Mouse (Mus musculus) left cerebral cortex, adult 9 months (tissue): ENCODE results near the gene Rasgef1b.
A peak's percentile ranks its signal among the peaks of the same experiment; 100 is the strongest.

Experiments
- DNase-seq, 2 experiments: peaks; one replicate each; pipeline ENCODE4 v3.0.0; 2022; ENCODE audit warnings: low spot score in 2 of 2

The Rasgef1b gene

DNA sequence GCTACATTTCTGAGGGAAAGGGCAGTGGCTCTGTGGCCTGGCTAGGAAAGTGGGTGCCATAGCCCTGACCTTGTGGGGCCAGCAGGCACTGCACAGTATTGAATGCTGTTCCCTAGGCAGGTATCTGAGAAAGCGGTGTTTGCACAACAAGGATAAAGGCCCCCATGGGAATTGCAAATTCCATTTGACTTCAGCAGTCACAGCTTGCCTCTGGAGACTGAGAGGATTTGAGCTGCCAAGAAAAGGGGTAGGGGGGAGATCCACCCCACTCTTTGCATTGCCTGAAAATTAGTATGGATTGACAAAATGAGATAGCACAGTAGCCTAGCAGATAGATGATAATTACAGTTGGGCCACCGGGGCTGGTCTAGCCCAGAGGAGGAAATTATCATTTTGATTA is 326.1 kb downstream of the Rasgef1b start:
- no peak for DNase-seq

DNA sequence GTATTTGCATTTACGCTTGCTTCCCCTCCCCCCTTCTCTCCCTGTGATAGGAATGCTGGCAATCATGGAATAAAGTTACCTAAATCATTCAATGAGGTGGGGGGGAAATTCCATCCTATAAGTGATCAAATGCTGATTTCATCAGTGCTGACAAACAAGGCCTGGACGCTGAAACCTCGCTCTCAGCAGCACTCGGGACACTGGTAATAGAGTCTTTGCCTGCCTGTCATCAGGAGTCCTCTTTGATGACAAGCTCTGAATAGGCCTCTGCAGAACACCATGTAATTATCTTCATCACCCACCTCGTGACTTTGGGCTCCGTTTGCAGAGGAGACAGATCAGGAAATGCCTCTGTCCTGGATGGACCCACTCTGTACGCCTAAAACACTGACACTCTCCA is 326.6 kb downstream of the Rasgef1b start:
- DNase-seq: no peak

DNA sequence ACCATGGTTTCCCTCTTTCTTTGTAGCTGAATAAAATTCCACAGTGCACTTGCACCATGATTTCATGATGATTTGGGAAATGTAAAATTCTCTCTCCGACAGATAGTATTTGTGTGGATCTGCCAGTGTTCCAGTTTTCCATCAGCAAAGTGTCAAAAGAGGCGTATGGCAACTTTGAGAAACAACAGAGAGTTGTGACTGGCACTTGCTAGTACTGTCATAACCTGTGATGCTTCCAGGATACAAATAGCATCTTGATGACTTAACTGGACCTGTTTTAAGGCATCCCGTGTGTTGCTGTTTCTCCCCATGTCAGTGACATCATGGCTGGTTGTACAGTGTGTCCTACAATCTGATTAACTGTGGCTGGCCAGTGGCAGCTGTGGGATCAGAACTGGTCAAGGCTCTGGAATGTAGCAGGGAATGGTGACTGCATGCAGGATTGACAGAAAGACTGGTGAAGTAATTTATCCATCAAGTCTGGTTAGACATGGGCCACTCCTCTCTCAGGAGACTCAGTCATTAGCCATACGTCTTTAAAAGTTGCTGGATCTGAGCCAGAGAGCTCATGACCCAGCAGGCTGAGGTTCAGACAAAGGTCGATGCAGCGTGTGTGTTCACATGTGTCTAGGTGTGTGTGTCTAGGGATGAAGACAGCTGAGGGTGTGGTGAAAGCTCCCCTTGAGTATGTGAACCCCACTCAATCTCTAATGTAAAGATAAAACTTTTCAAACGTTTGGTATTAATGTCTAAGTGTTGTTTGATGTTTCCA is 328.8 kb downstream of the Rasgef1b start:
- DNase-seq: no peak

DNA sequence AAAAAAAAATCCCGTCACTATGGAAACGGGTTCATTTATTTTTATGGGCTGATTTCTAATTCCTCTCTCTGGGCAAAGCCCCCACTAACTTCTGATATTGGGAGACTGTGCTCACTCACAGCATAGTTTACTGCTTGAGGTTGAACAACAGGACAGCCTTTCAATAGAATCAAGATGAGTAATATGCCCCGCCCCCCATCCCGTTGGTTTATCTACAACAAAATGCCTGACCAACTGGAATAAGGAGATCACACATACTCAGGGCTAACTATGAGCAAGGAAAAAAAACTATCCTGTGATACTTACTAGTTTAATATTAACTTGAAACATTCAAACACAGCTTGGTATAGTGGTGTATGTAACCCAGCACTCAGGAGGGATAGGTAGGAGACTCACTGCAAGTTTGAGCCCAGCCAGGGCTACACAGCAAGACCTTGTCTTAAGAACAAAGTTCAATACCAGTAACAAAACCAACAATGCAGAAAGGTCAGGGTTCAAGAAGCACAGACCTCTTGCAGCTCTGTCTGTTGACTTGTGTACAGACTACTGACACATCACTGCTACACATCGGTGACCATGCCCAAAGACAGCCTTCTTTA is 330.3 kb downstream of the Rasgef1b start:
- DNase-seq: no peak

DNA sequence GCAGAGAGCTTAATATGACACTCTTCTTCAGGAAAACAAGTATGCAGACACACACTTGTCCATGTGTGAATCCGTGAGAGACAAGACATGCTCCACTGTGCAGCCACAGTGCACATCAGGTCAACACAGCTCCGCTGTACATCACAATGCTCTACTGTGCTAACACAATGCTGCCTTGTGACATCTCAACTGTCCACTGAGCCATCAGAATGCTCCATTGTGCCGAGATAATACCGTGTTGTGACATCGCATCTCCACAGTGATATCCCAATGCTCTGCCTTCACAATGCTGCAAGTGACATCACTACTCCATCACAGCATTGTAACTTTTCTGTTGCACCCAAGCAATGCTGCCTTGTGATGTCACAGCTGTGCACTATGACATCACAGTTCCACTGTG is 334.3 kb downstream of the Rasgef1b start:
- no peak for DNase-seq

DNA sequence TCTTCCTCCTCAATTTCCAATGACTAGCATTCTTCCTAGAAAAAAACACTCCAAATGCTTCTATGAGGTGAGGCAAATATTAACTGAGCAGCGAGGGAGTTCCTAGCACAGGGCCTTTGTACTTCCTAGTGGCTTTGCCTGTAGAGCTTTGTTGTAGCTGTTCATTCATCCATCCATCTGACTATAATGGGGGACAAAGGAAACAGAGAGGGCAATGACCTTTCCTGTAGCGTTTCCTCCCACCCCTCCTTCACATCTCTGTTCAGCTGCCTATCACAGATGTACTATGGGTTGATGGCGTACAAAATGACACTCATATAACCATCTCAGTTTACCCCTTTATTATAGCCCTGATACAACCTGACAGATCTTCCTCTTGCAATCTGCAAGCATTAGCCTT is 337.3 kb downstream of the Rasgef1b start:
- no peak for DNase-seq

DNA sequence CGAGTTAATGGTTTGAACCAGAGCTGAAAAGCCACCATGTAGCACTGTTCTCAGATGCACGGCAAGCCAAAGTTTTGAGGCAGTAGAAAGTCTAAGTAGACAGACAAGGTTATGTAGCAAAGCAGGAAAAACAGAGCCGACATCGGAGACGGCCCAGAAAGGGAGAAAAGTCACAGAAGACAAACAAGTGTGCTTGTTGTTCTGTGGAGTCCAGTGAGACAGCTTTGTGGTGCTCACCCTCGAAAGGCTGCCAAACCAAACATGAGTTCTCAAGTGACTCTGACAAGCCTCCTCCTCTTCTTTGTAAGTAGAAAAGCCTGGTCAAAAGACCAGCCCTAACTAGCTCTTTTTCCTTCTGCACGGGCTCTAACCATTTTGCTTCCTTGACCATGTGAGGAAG is 338.1 kb downstream of the Rasgef1b start:
- no peak for DNase-seq

DNA sequence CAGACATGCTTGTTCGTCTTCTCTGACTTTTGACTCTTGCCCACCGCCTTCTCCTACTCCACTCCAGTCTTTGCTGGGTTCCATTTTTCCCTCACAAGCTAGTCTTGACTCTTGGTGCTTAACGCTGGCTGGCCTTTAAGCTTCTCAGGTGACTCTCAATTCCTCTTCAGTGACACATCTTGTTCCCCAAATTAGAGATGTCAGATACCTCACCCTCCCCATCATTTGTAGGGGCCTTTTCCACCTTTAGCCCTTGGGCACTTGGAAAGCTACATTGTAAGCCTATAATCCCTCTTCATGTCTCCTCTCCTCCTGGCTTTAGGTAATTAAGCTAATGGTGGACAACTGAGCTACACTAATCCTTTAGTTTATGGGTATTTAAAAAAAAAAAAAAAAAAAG is 338.6 kb downstream of the Rasgef1b start:
- DNase-seq: no peak

DNA sequence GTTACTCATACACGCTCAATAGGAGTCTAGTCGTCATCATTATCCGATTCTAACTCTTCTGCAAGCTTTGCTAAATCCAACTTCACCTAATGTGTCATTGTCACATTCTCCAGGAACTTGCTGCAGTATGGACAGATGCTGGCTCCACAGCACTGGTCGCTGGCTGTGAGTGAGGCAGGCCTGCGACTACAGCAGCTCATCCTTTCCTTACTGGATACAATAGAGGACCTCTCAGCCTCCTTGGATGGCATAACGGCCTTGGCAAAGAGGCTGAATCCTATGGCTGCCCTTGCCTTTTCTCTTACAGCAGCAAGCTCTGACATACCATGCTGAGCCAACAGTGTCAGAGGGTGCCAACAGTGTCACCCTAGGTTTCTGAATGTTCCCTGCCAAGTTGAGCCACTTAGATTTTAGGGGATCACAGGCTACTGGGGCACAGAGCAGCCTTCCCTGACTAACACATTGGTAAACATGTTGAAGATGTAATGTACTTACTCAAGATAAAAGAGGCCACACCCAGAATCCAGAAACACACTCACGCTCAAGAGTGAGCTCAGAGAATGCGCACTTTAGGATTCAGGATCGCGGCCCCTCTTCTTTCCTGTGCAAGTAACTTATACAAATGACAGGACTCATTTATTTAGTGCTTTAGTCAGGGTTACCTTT is 340.1 kb downstream of the Rasgef1b start:
- no peak for DNase-seq

DNA sequence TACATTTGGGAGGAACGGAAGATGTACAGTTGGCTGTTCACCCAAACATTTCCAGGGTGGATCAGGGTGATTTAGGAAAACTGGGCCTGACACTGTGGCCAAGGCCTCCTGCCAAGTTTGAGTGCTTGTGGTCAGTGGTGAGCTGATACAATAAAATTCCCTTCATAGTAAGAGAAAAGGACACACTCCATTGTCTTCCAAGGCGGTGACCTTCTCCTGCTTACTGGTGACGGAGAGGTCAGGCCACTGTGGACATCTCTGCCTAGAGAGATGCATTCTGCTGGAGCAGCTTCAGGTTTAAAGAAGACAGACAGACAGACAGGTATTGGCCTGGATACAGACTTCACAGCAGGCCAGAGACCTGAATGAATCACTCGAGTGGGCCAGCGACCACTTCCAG is 340.7 kb downstream of the Rasgef1b start:
- no peak for DNase-seq

DNA sequence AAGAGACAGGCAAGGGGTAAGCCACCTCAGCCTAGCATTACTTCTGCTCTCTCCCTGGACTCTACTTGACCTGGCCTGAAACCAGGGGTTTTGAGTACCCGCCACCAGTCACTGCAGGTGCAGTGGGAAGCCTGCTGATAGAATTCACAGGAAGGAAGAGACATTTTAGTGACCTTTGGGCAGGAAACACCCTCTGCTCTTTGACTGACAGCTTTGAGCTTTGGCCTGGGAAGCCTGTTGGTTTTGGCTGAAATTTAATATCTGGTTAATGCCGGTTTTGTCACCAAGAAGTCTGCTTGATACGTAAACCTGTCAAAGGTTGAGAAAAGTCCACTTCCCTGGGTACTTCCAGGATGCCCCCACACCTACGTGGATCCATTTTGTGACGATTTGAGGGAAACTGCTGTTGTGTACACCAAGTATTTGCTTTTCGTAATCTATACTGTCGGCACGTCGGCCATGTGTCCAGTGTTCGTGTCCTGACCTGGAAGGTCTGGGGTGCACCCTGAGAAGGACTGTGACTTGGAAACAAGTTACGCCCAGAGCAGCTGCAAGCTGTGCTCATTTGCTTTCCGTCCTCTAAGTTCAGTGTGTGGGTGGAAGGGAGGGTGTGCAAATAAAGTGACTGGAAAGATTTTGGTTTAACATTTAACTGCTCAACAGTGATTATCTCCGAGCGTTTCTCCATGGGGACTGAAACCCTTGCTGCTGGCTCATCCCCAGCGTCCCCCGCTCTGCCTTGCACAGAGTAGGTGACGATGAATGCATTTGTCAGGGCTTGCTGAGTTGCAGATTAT is 341.5 kb downstream of the Rasgef1b start:
- peak; percentile 78 to 81 for DNase-seq

DNA sequence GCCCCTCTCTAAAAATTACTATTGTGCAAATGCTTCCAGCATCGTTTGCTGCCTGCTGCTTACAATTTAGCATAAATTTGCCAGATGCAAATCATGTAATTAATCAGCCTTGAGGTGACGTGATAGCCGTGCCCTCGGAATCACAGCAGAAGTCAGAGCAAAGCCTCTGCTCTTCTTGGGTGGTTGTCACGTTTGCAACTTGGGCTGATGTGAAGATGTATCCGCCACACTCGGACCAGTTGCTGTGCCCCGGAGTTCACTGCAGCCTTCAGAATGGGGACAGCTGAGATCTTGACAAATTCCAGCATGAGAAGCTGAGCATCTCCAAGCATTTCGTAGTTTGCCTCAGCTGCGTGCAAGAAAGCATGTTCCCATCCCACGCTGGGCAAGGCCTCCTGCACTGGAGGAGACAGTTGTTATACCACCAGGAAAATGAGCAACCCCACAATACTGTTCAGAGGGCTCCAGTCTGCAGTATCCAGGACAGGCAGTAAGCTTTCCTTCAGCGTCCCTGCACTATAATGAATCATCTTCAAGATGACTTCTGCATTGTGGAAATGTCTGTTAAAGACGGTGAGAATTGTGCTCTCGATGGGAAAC is 342.5 kb downstream of the Rasgef1b start:
- DNase-seq: peak in 1 of 2 experiments; percentile 36

DNA sequence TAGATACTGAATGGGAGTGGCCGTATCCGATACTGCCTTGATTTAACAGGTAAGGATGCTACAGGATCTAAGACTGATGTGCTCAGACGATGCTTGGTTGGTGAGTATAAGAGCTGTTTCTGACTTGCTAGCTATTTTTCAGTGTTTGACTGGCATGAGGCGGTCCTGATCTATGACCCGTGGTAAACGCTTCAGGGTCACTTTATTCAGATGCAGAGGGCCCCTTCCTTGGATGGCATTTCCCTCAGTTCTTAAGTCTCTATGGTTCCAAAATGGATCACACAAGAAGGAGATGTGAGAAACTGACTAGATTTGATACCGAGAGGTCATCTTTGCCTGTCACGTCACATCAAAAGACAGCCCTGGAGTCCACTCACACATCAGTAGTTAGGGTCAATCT is 343.1 kb downstream of the Rasgef1b start:
- DNase-seq: no peak

DNA sequence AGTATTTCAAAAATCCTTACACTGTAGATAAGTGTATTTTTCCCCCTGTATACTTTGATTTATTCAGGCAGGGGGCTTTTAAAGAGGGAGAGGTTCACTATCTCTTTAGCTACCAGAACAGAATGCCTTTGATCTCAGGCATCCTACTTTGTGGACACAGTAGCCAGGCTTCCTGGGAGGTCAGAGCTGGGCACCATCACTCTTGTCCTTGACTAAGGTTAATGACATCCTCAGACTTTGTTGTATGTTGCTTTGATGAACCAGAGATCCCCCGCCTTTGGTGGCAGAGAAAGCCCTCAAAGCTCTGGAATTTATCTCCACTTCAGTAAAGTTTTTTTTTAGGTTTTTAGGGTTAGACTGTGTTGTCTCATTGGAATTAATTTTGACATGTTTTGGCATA is 343.8 kb downstream of the Rasgef1b start:
- no peak for DNase-seq

DNA sequence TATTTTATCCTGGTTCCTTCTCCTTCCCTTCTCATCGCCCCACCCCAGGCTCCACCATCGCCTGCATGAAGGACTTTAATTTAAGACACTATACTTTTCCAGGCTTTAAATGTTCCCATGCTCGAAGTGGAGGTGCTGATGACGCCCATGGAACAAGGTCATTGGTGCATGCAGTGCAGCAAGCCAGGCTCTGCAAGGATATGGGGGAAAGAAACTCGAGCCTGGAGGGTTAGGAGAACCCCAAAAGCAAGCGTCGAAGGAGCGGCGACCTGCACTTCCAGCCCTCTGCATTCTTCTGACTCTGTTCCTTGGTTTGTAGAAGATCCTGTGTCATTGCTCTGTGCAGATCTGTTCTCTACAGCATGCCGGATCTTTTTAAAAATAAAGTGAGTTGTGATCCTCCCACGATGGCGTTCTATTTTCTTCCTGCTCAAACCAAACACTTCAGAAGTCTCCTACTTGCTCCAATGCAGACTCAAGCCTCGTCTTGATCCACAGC is 345.0 kb downstream of the Rasgef1b start:
- peak; percentile 76 to 77 for DNase-seq

DNA sequence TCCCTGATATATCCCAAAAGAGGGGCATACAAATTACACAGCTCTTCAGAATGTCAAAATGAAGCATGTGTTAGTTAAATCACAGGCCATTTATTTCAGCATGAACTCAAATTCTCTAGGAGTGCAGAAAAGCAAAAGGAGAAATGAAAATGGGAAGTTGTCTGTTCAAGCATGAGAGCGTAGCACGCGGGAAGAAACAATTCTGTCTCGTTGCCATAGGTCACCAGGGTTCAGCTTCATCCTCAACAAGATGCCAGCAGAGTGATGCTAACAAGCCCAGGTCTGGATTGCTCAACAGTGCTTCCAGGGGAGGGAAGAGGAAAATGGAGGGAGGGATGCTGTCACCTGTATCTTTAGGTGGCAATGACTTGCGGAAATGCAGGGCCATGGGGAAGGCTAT is 346.1 kb downstream of the Rasgef1b start:
- no peak for DNase-seq

DNA sequence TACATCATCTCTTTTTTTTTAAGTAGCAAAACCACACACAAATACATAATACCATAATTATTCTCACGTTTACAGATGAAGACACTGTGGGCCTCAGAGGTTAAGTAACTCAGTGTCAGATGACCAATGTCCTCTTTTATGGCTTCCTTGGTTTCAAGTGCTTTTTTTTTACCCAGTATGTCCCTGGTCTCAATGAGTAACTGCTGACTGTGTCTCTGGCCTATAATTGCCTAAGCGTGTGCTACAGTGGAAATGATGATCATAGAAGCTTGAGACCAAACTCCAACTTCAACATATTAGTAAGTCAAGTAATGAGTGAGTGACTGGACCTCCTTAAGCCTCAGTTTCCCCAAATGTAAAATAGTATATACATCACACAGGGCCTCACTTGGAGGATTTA is 347.2 kb downstream of the Rasgef1b start:
- no peak for DNase-seq

DNA sequence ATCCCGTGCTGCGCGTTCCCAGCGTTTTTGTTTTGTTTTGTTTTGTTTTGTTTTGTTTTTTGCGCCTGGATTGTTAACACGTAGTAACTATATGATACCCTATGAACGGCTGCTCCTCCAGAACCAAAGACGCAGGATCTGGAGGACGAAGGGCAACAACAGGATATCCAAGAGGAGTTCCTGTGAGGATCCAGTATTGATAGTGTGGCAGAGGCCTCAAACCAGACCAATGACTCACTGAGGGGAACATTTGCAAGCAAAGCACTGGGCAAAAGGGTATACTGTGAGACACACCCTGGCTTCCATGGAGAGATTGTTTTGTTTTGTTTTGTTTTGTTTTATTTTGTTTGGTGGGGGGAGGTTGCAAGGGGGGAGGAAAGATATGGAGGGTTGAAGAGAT is 348.0 kb downstream of the Rasgef1b start:
- no peak for DNase-seq

DNA sequence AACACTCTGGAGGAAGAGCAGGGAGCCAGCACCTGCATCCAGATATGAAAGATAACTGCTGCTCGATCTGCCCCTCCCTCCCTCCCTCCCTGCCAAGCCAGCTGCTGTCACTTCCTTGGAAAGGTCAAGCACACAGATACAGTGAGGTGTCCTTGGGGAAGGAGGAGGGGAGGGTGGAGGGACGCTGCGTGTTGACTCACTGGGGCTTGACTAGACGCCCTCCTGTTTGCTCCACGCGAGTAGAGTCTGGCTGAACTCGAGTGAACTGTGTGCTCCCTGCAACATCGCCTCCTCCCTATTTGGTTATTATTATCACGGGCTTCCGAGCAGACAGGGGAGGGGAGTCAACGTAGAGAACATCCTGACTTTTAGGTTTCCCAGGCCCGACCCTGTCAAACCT is 348.7 kb downstream of the Rasgef1b start:
- no peak for DNase-seq

DNA sequence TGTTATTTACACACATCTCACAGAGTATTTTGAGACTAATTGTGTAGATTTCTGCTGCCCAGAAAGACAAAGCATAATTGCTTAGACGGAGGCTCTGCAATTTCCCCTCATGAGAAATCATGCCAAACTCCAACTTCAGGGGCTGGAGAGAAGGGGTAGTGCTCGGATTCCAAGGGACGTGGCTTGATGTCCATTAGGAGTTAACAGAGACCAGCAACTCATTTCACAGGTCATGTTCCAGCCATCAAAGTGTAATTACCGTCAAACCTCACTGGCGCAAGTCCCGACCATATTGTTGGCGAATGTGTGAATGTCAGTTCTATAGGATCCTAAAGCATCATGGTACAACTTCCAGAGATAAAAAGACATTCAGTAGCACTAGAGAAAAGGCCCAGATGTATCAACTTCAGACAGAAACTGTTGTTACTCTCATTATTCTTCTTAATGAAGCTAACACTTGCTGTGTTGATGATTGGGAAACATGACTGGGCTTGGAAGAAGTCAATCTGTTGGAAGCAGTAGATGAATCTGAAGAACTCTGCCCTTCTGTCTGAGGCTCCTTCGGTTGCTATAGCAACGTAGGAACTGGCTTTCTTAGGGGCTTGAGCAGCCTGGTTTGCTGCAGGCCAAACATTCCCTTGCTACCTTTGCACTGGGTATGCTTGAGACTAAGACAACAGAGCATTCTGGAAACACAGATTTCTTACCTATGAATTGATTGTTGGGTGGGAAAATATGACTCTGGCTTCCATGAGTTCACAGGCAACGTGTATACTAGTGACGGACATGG is 350.2 kb downstream of the Rasgef1b start:
- DNase-seq: no peak

DNA sequence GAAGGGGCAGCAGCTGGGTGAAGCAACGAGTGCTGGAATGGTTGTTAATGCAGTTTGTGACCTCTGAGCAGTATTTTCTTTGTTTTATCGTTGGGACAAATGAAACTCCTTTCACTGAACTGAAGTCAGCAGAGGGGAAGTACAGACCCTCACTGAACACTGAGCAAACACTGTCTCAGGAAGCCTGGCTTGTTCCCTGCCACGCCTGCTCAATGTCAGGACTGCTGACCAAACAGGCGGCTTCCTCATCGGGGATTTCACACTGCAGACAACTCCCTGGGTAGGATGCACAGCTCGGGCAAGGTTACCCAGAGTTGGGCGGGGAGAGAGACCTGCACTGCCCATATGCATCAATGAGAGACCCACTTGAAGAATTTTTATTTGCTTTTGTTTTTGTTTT is 353.1 kb downstream of the Rasgef1b start:
- DNase-seq: no peak
